Mouse (Mus musculus) heart, adult 2 months (tissue): Measurements from ENCODE around the gene Ccr1l1. TPM values are rescaled to one million over a fixed set of nuclear protein-coding genes. Genes with fewer than 3 reads are reported as not detected.
"Not testable (repeated sequence)": the region's sequence is repeated elsewhere in the genome, so short reads cannot be mapped to it uniquely, and the experiment has no call there.

Experiments
- DNase-seq, 2 experiments: peaks; one replicate each; pipeline ENCODE4 v3.0.0; 2021
- H3K27ac ChIP-seq: fragments of 200-600 bp; 2 replicates; pipeline ENCODE4 v1.8.1; 2022
- H3K27me3 ChIP-seq: fragments of 200-500 bp; 2 replicates; pipeline ENCODE4 v1.6.1; 2012; ENCODE audit warnings: mild to moderate bottlenecking, low read length, inconsistent platforms, mixed read lengths; ENCODE audit not compliant: control insufficient read depth, insufficient read depth
- H3K36me3 ChIP-seq: fragments of 200-500 bp; 2 replicates; pipeline ENCODE4 v1.6.1; 2012; ENCODE audit warnings: low read length, inconsistent platforms; ENCODE audit not compliant: control insufficient read depth, insufficient read depth
- H3K4me1 ChIP-seq: fragments of 200-500 bp; 2 replicates; pipeline ENCODE4 v1.6.1; 2011; ENCODE audit warnings: low read length; ENCODE audit not compliant: control insufficient read depth, insufficient read depth
- H3K4me3 ChIP-seq: fragments of 200-600 bp; 2 replicates; pipeline ENCODE4 v1.8.1; 2022
- H3K79me2 ChIP-seq: fragments of 200-500 bp; replicated peaks from 2 replicates; pipeline ENCODE4 v1.6.1; 2012; ENCODE audit warnings: mild to moderate bottlenecking, inconsistent platforms, low read length, moderate library complexity, mixed read lengths; ENCODE audit not compliant: control insufficient read depth, insufficient read depth
- H3K9ac ChIP-seq: fragments of 200-500 bp; 2 replicates; pipeline ENCODE4 v1.6.1; 2012; ENCODE audit warnings: low read depth, mild to moderate bottlenecking, control low read depth, inconsistent platforms, low read length, mixed read lengths
- CTCF ChIP-seq: fragments of 200-600 bp; IDR thresholded peaks from 2 replicates; pipeline ENCODE4 v1.8.1; 2022; ENCODE audit warnings: antibody characterized with exemption, mild to moderate bottlenecking, moderate library complexity
- EP300 ChIP-seq: fragments of 200-500 bp; IDR thresholded peaks from 2 replicates; pipeline ENCODE4 v1.6.1; 2011; ENCODE audit warnings: low read depth, low read length, control low read depth; ENCODE audit not compliant: insufficient read depth
- POLR2A ChIP-seq: fragments of 200-500 bp; IDR thresholded peaks from 2 replicates; pipeline ENCODE4 v1.6.1; 2011; ENCODE audit warnings: mild to moderate bottlenecking, low read depth, low read length, control low read depth; ENCODE audit not compliant: insufficient read depth
- WGBS: fragments of 180-500 bp; shearing (Covaris S2); methylation state at CpG from one replicate; pipeline ENCODE4 v1.1.7; 2018; 5-methylcytosine and 5-hydroxymethylcytosine counted together
- intact Hi-C: fragments of 180-260 bp; cut with DNase I; formaldehyde crosslinking; loops from one replicate; pipeline ENCODE4 v1.15.1; 2025
- polyA plus RNA-seq: library from polyadenylated mRNA; depleted of rRNA; stranded (reverse); fragments of >200 nt; gene quantifications from 2 replicates; pipeline ENCODE4 v1.2.3, GENCODE M21; 2012
- total RNA-seq, 2 experiments: library from RNA; stranded (reverse); gene quantifications; 2 replicates each; pipeline ENCODE4 v1.2.3; 2021

The Ccr1l1 gene
- total and polyA plus RNA-seq, 3 experiments, result not detected

GRCm38 (mm10) chr9:123968290-123968912 is 9.8 kb downstream of the Ccr1l1 start, which contains the start of gene Ccr1:
TSS of gene Ccr1 (minus strand) at chr9:123968692.
- Histone ChIP-seq H3K4me1 (no peaks in the 10 kb centered on the region), H3K27me3 (no peaks in the 10 kb centered on the region), H3K4me3 (no peak within 1 kb of the TSS), H3K27ac (no peak within 1 kb of the TSS), H3K9ac (no peak within 1 kb of the TSS), H3K79me2 (no peaks in the 10 kb centered on the region), H3K36me3 (no peaks in the 10 kb centered on the region)
- 71% methylated on average over 1 of the region's 1 CpGs for WGBS
- intact Hi-C loops, result no loop called here
- DNase-seq, result peak in 1 of 2 experiments; percentile 14
- TF ChIP-seq EP300 (no peak), POLR2A (no peak), CTCF (no peak)

GRCm38 (mm10) chr9:123966858-123967495 is 11.2 kb downstream of the Ccr1l1 start:
- H3K4me3 ChIP-seq, intact Hi-C loops: not testable (repeated sequence)
- 79% methylated on average over 1 of the region's 4 CpGs for WGBS

GRCm38 (mm10) chr9:123964776-123965175 is 13.4 kb downstream of the Ccr1l1 start:
- H3K27ac ChIP-seq, result no peak overlapping the region
- intact Hi-C loops, result no loop called here
- no peaks in the 10 kb centered on the region for H3K27me3 ChIP-seq
- no peak overlapping the region for H3K9ac ChIP-seq
- H3K4me1 ChIP-seq, result no peaks in the 10 kb centered on the region
- H3K79me2 ChIP-seq, result no peaks in the 10 kb centered on the region
- no peaks in the 10 kb centered on the region for H3K36me3 ChIP-seq
- DNase-seq, result no peak
- TF ChIP-seq POLR2A (no peak), EP300 (no peak), CTCF (no peak)
- WGBS, result 70% methylated on average over 3 of the region's 3 CpGs
- H3K4me3 ChIP-seq, result no peak overlapping the region

More at GRCm38 (mm10) chr9:123966858-123967495, 11.2 kb downstream of the Ccr1l1 start:
- H3K27me3 ChIP-seq, H3K4me1 ChIP-seq, H3K36me3 ChIP-seq, H3K27ac ChIP-seq, H3K9ac ChIP-seq, H3K79me2 ChIP-seq, DNase-seq: not testable (repeated sequence)

GRCm38 (mm10) chr9:123960161-123960560 is 18.0 kb downstream of the Ccr1l1 start:
- Histone ChIP-seq H3K27ac (no peak overlapping the region), H3K27me3 (no peaks in the 10 kb centered on the region), H3K9ac (no peak overlapping the region), H3K36me3 (no peaks in the 10 kb centered on the region), H3K79me2 (no peaks in the 10 kb centered on the region), H3K4me1 (no peaks in the 10 kb centered on the region), H3K4me3 (no peak overlapping the region)
- intact Hi-C loops, result no loop called here
- TF ChIP-seq EP300 (no peak), CTCF (no peak)
- DNase-seq, result no peak
- WGBS, result 75% methylated on average over 1 of the region's 1 CpGs

- Histone ChIP-seq H3K27me3 (no peaks in the 10 kb centered on the region), H3K27ac (no peak overlapping the region), H3K4me3 (no peak overlapping the region), H3K4me1 (no peaks in the 10 kb centered on the region), H3K79me2 (no peaks in the 10 kb centered on the region), H3K36me3 (no peaks in the 10 kb centered on the region), H3K9ac (no peak overlapping the region)
- DNase-seq, result no peak
- no peak for TF ChIP-seq POLR2A
- TF ChIP-seq EP300, result no peak
- no peak for TF ChIP-seq CTCF
- intact Hi-C loops, result no loop called here
- 53% methylated on average over 3 of the region's 3 CpGs for WGBS
Observed at GRCm38 (mm10) chr9:123957911-123958413, 20.2 kb downstream of the Ccr1l1 start.

GRCm38 (mm10) chr9:123956892-123957291 is 21.3 kb downstream of the Ccr1l1 start:
- Histone ChIP-seq H3K27me3 (no peaks in the 10 kb centered on the region), H3K9ac (no peak overlapping the region), H3K36me3 (no peaks in the 10 kb centered on the region), H3K27ac (no peak overlapping the region), H3K79me2 (no peaks in the 10 kb centered on the region), H3K4me1 (no peaks in the 10 kb centered on the region), H3K4me3 (no peak overlapping the region)
- intact Hi-C loops, result no loop called here
- no peak for DNase-seq
- no peak for TF ChIP-seq POLR2A
- no peak for TF ChIP-seq CTCF
- no peak for TF ChIP-seq EP300
- 65% methylated on average over 1 of the region's 1 CpGs for WGBS
